Mouse (Mus musculus): Measurements from ENCODE around the gene Lmntd1. TPM values are rescaled to one million over a fixed set of nuclear protein-coding genes. Genes with fewer than 3 reads are reported as not detected.

Lmntd1 gene
- total and polyA plus RNA-seq, 3 experiments, result 0.08 to 0.43 (median 0.26) TPM

- Histone ChIP-seq H3K27me3 (replicated peaks) (no peaks in the 10 kb centered on the region), H3K79me2 (replicated peaks; ENCODE audit: control insufficient read depth, extremely low read depth, insufficient read depth, poor library complexity, severe bottlenecking) (no peaks in the 10 kb centered on the region), H3K36me3 (replicated peaks in 1 of 2; ENCODE audit: control insufficient read depth in 1 of 2, insufficient read depth in 1 of 2, low read length in 1 of 2) (no peaks in the 10 kb centered on the region), H3K4me2 (ENCODE audit: insufficient read depth, low read depth, poor library complexity, severe bottlenecking) (no peak overlapping the region), H3K9me3 (replicated peaks; ENCODE audit: low read length) (peaks cover 16% of the 10 kb centered on the region), H3K27ac (ENCODE audit: insufficient read depth, low read depth) (no peak overlapping the region), H3K4me1 (ENCODE audit: control insufficient read depth in 1 of 2, insufficient read depth in 2 of 2) (peaks cover 9 to 18% of the 10 kb centered on the region in 2 experiments), H3K9ac (ENCODE audit: insufficient read depth, low read depth) (no peak overlapping the region), H3K4me3 (replicated peaks in 1 of 3; ENCODE audit: low read depth in 2 of 3, low read length in 2 of 3, poor library complexity in 1 of 3) (no peak overlapping the region)
- dilution Hi-C loops (cut with MboI; ENCODE audit: extremely low pct_ligation_motif_present, extremely low pct_unique_long_range_greater_than_20kb, low sequenced_read_pairs), result no loop called here
- TF ChIP-seq ETS1 (conservative IDR thresholded peaks at IDR 0.05; ENCODE audit: low read depth, low read length), result no peak
- no peak for TF ChIP-seq CTCF (conservative IDR thresholded peaks at IDR 0.05 in 1 of 2, IDR thresholded peaks at IDR 0.05 in 1 of 2; ENCODE audit: low read depth in 2 of 2, low read length in 2 of 2)
- TF ChIP-seq ZC3H11A (IDR thresholded peaks at IDR 0.05; ENCODE audit: low read depth, low read length), result no peak
- TF ChIP-seq MAFK (IDR thresholded peaks at IDR 0.05; ENCODE audit: insufficient replicate concordance, low read length), result no peak
- no peak for TF ChIP-seq IRF4 (IDR thresholded peaks at IDR 0.05; ENCODE audit: low read depth, low read length)
- TF ChIP-seq UBTF (IDR thresholded peaks at IDR 0.05; ENCODE audit: low read depth, low read length), result no peak
- TF ChIP-seq ZKSCAN1 (IDR thresholded peaks at IDR 0.05; ENCODE audit: borderline replicate concordance, low read depth, low read length), result no peak
- TF ChIP-seq POLR2AphosphoS2 (IDR thresholded peaks at IDR 0.05; ENCODE audit: low read depth, low read length), result no peak
- no peak for TF ChIP-seq PAX5 (IDR thresholded peaks at IDR 0.05; ENCODE audit: low read length)
- TF ChIP-seq RAD21 (IDR thresholded peaks at IDR 0.05; ENCODE audit: low read depth, low read length), result no peak
- no peak for TF ChIP-seq TBP (conservative IDR thresholded peaks at IDR 0.05; ENCODE audit: low read depth, low read length)
- no peak for TF ChIP-seq ELF1 (IDR thresholded peaks at IDR 0.05; ENCODE audit: low read depth, low read length)
- TF ChIP-seq MYC (IDR thresholded peaks at IDR 0.05; ENCODE audit: low read depth, low read length), result no peak
- no peak for TF ChIP-seq KAT2A (IDR thresholded peaks at IDR 0.05; ENCODE audit: insufficient replicate concordance, low read length)
- TF ChIP-seq EP300 (IDR thresholded peaks at IDR 0.05; ENCODE audit: low read length), result no peak
- in situ Hi-C loops (cut with MboI; ENCODE audit: low pct_ligation_motif_present, low pct_unique_long_range_greater_than_20kb, low sequenced_read_pairs), result no loop called here
- DNase-seq (ENCODE audit: extremely low read depth), result no peak
Measured at GRCm38 (mm10) chr6:145382586-145383380, 231.3 kb downstream of the Lmntd1 start.

- DNase-seq (ENCODE audit: extremely low read depth), result no peak
- H3K27ac ChIP-seq (ENCODE audit: insufficient read depth, low read depth), result no peak overlapping the region
- H3K9ac ChIP-seq (ENCODE audit: insufficient read depth, low read depth), result no peak overlapping the region
- no peaks in the 10 kb centered on the region for H3K36me3 ChIP-seq (replicated peaks in 1 of 2; ENCODE audit: control insufficient read depth in 1 of 2, insufficient read depth in 1 of 2, low read length in 1 of 2)
- H3K4me2 ChIP-seq (ENCODE audit: insufficient read depth, low read depth, poor library complexity, severe bottlenecking), result no peak overlapping the region
- no peaks in the 10 kb centered on the region for H3K27me3 ChIP-seq (replicated peaks)
- no peak overlapping the region for H3K4me3 ChIP-seq (replicated peaks in 1 of 3; ENCODE audit: low read depth in 2 of 3, low read length in 2 of 3, poor library complexity in 1 of 3)
- no peaks in the 10 kb centered on the region for H3K79me2 ChIP-seq (replicated peaks; ENCODE audit: control insufficient read depth, extremely low read depth, insufficient read depth, poor library complexity, severe bottlenecking)
- in situ Hi-C loops (cut with MboI; ENCODE audit: low pct_ligation_motif_present, low pct_unique_long_range_greater_than_20kb, low sequenced_read_pairs) (no loop called here), dilution Hi-C loops (cut with MboI; ENCODE audit: extremely low pct_ligation_motif_present, extremely low pct_unique_long_range_greater_than_20kb, low sequenced_read_pairs) (no loop called here)
- TF ChIP-seq MYC (IDR thresholded peaks at IDR 0.05; ENCODE audit: low read depth, low read length) (no peak), HCFC1 (IDR thresholded peaks at IDR 0.05; ENCODE audit: low read depth, low read length) (no peak), POLR2A (IDR thresholded peaks at IDR 0.05; ENCODE audit: low read depth, low read length) (no peak), USF2 (conservative IDR thresholded peaks at IDR 0.05; ENCODE audit: low read depth, low read length) (no peak), TCF12 (IDR thresholded peaks at IDR 0.05; ENCODE audit: low read depth, low read length) (no peak), SMC3 (IDR thresholded peaks at IDR 0.05; ENCODE audit: low read depth, low read length) (no peak), UBTF (IDR thresholded peaks at IDR 0.05; ENCODE audit: low read depth, low read length) (no peak), GABPA (IDR thresholded peaks at IDR 0.05; ENCODE audit: insufficient replicate concordance, low read depth, low read length) (no peak), CHD2 (IDR thresholded peaks at IDR 0.05; ENCODE audit: low read length) (no peak), KAT2A (IDR thresholded peaks at IDR 0.05; ENCODE audit: insufficient replicate concordance, low read length) (no peak), ELF1 (IDR thresholded peaks at IDR 0.05; ENCODE audit: low read depth, low read length) (no peak), MAZ (IDR thresholded peaks at IDR 0.05; ENCODE audit: low read depth, low read length) (no peak), ZMIZ1 (IDR thresholded peaks at IDR 0.05; ENCODE audit: low read depth, low read length) (no peak), ZKSCAN1 (IDR thresholded peaks at IDR 0.05; ENCODE audit: borderline replicate concordance, low read depth, low read length) (no peak), NELFE (IDR thresholded peaks at IDR 0.05; ENCODE audit: low read depth, low read length) (no peak), ZNF384 (IDR thresholded peaks at IDR 0.05; ENCODE audit: low read depth, low read length) (no peak), RCOR1 (conservative IDR thresholded peaks at IDR 0.05; ENCODE audit: low read depth, low read length) (no peak), E2F4 (IDR thresholded peaks at IDR 0.05; ENCODE audit: insufficient replicate concordance, low read depth, low read length) (no peak), JUND (conservative IDR thresholded peaks at IDR 0.05; ENCODE audit: low read depth, low read length) (no peak), USF1 (IDR thresholded peaks at IDR 0.05; ENCODE audit: low read depth, low read length) (no peak)
- peaks cover 9 to 18% of the 10 kb centered on the region in 2 experiments for H3K4me1 ChIP-seq (ENCODE audit: control insufficient read depth in 1 of 2, insufficient read depth in 2 of 2)
- peaks cover 16% of the 10 kb centered on the region for H3K9me3 ChIP-seq (replicated peaks; ENCODE audit: low read length)
Measured at GRCm38 (mm10) chr6:145380961-145381360, 233.2 kb downstream of the Lmntd1 start.

All from CH12.LX (cell line).